Mouse (Mus musculus) E14TG2a.4 (cell line): ENCODE measurements around the gene She.

Source experiments
- CTCF ChIP-seq: conservative IDR thresholded peaks from 2 replicates; pipeline ENCODE4 v1.5.1; 2014; ENCODE audit warnings: low read length
- NANOG ChIP-seq: IDR thresholded peaks from 2 replicates; pipeline ENCODE4 v1.6.1; 2014; ENCODE audit warnings: borderline replicate concordance, low read length, mixed read lengths

- TF ChIP-seq CTCF, result no peak
- no peak for TF ChIP-seq NANOG
Measured at GRCm38 (mm10) chr3:89877129-89877528, 46.0 kb downstream of the She start.
